Mouse (Mus musculus) Patski (cell line): Measurements from ENCODE around the gene Cox5a. TPM values are rescaled to one million over a fixed set of nuclear protein-coding genes. Genes with fewer than 3 reads are reported as not detected.

Experiments
- ATAC-seq: fragments of 100-300 bp; one replicate; pipeline ENCODE4 v1.8.0; 2021
- CTCF ChIA-PET: fragments of 350-600 bp; sonication (Branson Sonifier 250); formaldehyde crosslinking; loops from one replicate; lab custom pipeline; 2022; ENCODE audit warnings: inconsistent platforms; lab: Charles Lee
- POLR2A ChIA-PET: fragments of 350-600 bp; sonication (Branson Sonifier 250); formaldehyde crosslinking; loops from one replicate; lab custom pipeline; 2022; ENCODE audit warnings: antibody characterized with exemption, inconsistent platforms; lab: Charles Lee
- DNase-seq: peaks from one replicate; pipeline ENCODE4 v3.0.0-alpha.2; 2011; ENCODE audit warnings: low read depth, low spot score
- H3K27me3 ChIP-seq: fragments of 371-371 bp; one replicate; pipeline ENCODE4 v1.5.1; 2021
- CTCF ChIP-seq: fragments of 100-300 bp; IDR thresholded peaks from one replicate; pipeline ENCODE4 v1.5.1; 2021
- in situ Hi-C: fragments of 300-500 bp; cut with MboI; formaldehyde crosslinking; loops from 3 replicates; pipeline ENCODE4 v1.11.1; 2018; ENCODE audit warnings: low pct_unique_long_range_greater_than_20kb, mixed read lengths
- polyA plus RNA-seq: library from polyadenylated mRNA; unstranded; gene quantifications from one replicate; pipeline ENCODE4 v1.2.3, GENCODE M21; 2021

Cox5a gene
- 1,082 TPM for polyA plus RNA-seq

DNA sequence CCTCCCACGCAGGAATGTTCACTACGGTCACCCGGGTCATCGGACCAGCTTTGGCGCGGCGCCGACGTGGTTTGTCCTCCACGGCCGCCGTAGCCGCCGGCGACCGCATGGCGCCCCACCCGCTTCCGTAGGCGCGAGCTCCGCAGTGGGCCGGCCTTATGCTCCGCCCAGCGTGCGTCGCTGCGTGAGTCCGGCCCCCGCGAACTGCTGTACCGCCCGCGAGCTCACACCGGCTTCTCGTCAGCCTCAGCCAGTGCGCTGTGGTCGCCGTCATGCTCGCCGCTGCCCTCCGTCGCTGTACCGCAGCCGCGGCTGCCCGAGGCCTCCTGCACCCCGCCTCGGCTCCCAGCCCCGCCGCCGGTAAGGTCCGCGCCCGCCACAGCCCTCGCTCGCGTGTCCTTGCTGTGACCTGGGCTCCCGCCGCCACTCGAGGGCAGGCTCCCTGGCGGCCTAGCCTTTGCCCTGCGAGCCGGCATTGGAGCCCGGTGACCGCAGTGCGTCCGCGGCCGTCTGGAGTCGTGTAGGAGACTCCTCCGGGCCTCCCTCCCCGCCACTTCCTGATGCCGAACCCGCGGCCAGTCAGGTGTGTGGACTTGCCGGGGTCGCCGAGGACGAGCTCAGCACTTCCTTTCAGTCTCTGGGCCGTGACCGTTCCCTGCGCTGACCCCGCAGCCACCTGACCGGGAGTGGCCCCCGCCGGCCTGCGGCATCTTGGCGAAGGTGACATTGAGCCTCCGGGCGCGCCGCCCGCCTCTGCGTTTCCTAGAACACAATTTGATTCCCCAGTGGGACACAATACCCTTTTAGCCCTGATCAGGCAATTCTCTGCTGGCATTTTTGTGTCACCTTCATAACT, at the start of gene Cox5a:
Gene Cox5a, plus strand, starts transcription at position 219 of the 856 bp plus-strand sequence.
- DNase-seq, result peak; percentile 51
- TF ChIP-seq CTCF, result no peak
- H3K27me3 ChIP-seq, result no peaks in the 10 kb centered on the region
- peak; percentile 92 for ATAC-seq
- in situ Hi-C loops, result loop anchor here (5.0 kb wide), 2 partner anchors 121 to 314 kb away; no protein-coding TSS in a partner anchor
- CTCF ChIA-PET, result interaction anchor here (1.0 kb wide), 1 partner anchor 15 kb away, joined by 6 read pairs; no protein-coding TSS in a partner anchor
- POLR2A ChIA-PET, result interaction anchor here (1.0 to 2.0 kb wide), 2 partner anchors 15 to 25 kb away, joined by 4 to 10 read pairs; no protein-coding TSS in a partner anchor

- in situ Hi-C loops, result no loop called here
- ATAC-seq (no peak), DNase-seq (no peak)
- CTCF ChIA-PET, result interaction anchor here (0.6 to 2.5 kb wide), 8 partner anchors 12 to 165 kb away, joined by 3 to 43 read pairs (median 3); partner anchors contain the start of gene Scamp5
- peaks cover 6% of the 10 kb centered on the region for H3K27me3 ChIP-seq
- POLR2A ChIA-PET, result no interaction called here
- TF ChIP-seq CTCF, result peak; percentile 93
Observed at GRCm38 (mm10) chr9:57485774-57486173, 35.3 kb upstream of the Cox5a start.

DNA sequence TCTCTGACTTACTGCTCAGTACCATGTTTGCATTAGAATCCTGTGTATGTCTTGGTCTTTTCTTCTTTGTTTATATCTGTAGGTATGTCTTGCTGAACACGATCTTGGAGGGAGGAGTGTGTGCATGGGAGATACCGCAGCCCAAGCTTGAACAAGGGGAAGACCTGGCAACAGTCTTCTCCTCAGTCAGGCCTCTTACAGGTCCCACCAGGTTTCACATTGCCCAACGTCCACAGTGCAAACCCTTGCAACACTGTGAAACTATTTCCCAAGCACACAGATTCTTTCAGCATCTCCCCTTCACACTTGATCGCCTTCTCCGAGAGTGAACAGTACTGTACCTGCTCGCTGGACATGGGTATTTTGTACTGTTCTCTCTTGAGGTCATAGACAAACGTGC, 33.3 kb upstream of the Cox5a start:
- H3K27me3 ChIP-seq, result peaks cover 6% of the 10 kb centered on the region
- CTCF ChIA-PET, result interaction anchor here (0.7 to 1.4 kb wide), 2 partner anchors 10 to 29 kb away, joined by 3 to 4 read pairs; no protein-coding TSS in a partner anchor
- DNase-seq (no peak), ATAC-seq (no peak)
- in situ Hi-C loops, result no loop called here
- no peak for TF ChIP-seq CTCF
- POLR2A ChIA-PET, result no interaction called here

DNA sequence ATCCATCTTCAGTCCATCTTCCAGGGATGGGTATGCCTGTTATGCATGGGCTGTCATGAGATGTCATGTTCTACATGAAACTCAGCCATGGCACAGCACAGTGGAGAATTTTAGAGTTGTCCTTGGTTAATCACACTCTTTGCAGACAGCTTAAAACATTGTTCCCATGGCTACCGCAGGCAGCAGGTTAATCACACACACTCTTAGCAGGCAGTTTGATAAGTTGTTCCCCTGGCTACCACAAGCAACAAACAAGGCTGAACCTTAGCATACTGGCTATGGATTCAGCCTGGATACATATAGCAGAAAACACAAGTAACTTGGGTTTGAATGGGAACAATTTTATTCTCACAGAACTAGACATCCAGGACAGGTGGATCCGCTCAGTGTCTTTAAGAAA, 27.5 kb upstream of the Cox5a start:
- in situ Hi-C loops, result no loop called here
- no peak for TF ChIP-seq CTCF
- ATAC-seq (no peak), DNase-seq (no peak)
- CTCF ChIA-PET, result no interaction called here
- POLR2A ChIA-PET, result no interaction called here
- no peaks in the 10 kb centered on the region for H3K27me3 ChIP-seq

- no peak for TF ChIP-seq CTCF
- DNase-seq, result no peak
- peaks cover 4% of the 10 kb centered on the region for H3K27me3 ChIP-seq
- ATAC-seq, result no peak
- in situ Hi-C loops, result no loop called here
- ChIA-PET POLR2A (no interaction called here), CTCF (interaction anchor here (2.7 kb wide), 1 partner anchor 22 kb away, joined by 9 read pairs; no protein-coding TSS in a partner anchor)
Observed at GRCm38 (mm10) chr9:57494970-57495369, 26.1 kb upstream of the Cox5a start.

DNA sequence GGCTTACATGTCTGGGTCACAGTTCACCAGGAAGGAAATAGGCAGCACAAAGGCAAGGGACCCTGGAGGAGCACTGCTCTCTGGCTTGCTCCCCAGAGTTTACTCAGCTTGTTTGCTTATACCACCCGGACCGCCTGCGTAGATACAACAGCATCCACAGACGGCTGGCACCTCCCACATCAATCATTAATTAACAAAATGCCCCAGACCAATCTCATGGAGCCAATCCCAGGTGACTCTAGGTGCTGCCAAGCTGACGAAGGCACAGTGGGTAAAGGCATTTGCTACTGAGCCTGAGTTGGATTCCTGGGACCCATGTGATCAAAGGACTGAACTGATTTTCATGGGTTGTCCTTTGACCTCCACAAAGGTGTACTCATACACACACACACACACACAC, 23.8 kb upstream of the Cox5a start:
- ChIA-PET CTCF (interaction anchor here (1.6 to 2.7 kb wide), 2 partner anchors 10 to 20 kb away, joined by 3 to 9 read pairs; no protein-coding TSS in a partner anchor), POLR2A (interaction anchor here (1.7 kb wide), 1 partner anchor 8 kb away, joined by 4 read pairs; no protein-coding TSS in a partner anchor)
- no peak for TF ChIP-seq CTCF
- DNase-seq, result no peak
- ATAC-seq, result no peak
- in situ Hi-C loops, result no loop called here
- peaks cover 4% of the 10 kb centered on the region for H3K27me3 ChIP-seq

DNA sequence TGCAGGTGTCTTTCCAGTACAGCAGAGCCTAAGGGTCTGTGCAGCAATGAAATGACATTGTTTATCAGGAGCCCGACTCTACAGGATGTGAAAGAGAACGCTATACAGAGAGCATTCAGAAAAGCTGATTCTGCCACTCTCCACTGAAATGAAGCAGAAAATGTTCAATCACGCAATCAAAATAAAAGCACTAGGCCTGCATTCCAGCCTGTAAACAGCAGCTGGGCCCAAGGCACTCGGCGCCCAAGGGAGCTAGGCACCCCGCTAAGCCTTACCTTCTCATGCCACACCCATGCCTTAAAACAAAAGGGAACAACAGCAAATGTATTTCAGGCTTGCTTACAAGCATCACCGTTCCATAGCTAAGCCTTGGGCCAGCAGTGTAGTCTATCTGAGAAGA, 22.5 kb upstream of the Cox5a start:
- DNase-seq (no peak), ATAC-seq (no peak)
- ChIA-PET CTCF (no interaction called here), POLR2A (no interaction called here)
- H3K27me3 ChIP-seq, result peaks cover 4% of the 10 kb centered on the region
- in situ Hi-C loops, result no loop called here
- TF ChIP-seq CTCF, result no peak

- no peak for ATAC-seq
- peaks cover 8% of the 10 kb centered on the region for H3K27me3 ChIP-seq
- in situ Hi-C loops, result no loop called here
- no peak for TF ChIP-seq CTCF
- ChIA-PET POLR2A (no interaction called here), CTCF (no interaction called here)
- no peak for DNase-seq
Observed at GRCm38 (mm10) chr9:57501452-57501851, 19.6 kb upstream of the Cox5a start.

DNA sequence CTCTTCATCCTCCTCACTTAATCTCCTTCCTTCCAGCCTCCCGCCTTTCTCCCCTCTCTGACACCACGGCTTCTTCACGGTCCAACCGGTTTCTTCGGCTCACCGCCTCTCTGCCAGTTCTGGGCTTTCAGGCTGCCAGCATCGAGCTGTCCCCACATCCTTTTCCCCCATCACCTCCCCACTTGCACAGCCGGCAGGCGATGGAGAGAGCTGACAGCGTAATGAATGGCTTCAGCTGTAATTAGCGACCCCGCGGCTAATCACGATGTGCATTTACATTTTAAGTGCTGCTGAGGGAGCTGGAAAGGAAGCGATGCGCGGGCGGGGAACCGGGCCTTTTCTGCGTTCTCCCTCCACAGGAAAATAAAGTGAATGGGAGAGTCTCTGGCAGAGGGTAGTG, 19.2 kb upstream of the Cox5a start:
- in situ Hi-C loops, result no loop called here
- no peak for ATAC-seq
- no peak for TF ChIP-seq CTCF
- ChIA-PET CTCF (no interaction called here), POLR2A (no interaction called here)
- peaks cover 8% of the 10 kb centered on the region for H3K27me3 ChIP-seq
- no peak for DNase-seq

DNA sequence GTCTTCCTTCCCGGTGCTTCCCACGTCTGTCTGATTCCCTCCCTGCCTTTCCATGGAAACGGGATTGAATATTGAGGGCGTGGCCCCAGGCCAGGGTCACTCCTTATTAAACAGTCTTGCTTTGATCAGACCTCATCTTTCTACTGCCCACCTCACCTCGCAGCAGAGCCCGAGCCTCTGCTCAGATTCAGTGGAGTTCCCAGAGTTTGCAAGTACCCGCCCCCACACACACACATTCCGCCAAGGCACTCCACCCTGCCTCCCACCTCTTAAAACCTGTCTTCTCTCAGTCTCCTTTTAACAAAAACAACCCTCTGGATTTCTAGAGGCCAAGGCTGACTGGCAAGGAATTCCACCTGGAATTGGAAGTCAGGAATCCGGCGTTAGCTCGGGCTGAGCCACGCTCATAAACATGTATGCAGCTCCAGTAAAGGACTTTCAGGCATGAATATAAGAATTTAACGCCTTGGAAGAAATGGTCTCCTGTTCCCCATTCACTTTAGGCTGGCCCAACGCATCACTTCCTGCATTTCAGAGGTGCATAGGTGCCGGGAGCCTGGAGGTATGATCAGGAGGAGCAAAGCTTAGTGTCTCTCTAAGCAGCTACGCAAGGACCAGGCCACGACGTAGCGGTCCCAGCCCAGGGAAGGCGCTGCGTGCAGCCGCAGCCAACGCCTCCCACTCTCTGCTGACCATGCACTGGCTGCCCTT, 18.0 kb upstream of the Cox5a start:
- ChIA-PET POLR2A (no interaction called here), CTCF (no interaction called here)
- ATAC-seq (no peak), DNase-seq (no peak)
- peaks cover 8% of the 10 kb centered on the region for H3K27me3 ChIP-seq
- no peak for TF ChIP-seq CTCF
- in situ Hi-C loops, result no loop called here
